Mouse (Mus musculus): ENCODE data around the gene Vmn2r74. TPM values are rescaled to one million over a fixed set of nuclear protein-coding genes. Genes with fewer than 3 reads are reported as not detected.

Vmn2r74 gene
- polyA plus RNA-seq (2011; ENCODE audit: insufficient read depth, insufficient read length, low read depth, missing spikeins) = not detected in 2 replicates

DNA sequence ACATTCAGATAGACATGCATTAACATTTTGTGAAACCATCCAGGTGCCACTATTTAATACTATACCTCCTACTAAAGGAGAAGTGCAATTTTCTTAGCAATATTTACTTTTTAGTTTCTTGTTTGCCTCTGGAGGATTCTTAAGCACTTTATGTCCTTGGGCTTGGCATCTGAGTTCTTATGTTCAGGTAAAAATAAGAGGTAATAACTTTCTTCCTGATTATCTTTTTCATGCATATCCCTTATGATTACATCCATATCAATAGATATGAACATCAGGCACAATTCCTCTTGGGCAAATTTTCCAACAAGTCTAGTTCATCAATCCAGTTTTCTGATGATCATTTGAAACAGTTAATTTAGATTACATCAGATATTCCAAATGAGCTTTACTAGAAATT, at the start of gene Vmn2r74:
Gene Vmn2r74, minus strand, starts transcription at position 101 of the 400 bp plus-strand sequence.
- TF ChIP-seq POLR2A (IDR thresholded peaks at IDR 0.05; ENCODE audit: insufficient read depth, low read length) (no peak), EP300 (IDR thresholded peaks at IDR 0.05; ENCODE audit: insufficient read depth, low read depth, low read length) (no peak), CTCF (IDR thresholded peaks at IDR 0.05; ENCODE audit: low read depth, low read length) (no peak)
- Histone ChIP-seq H3K4me1 (ENCODE audit: control insufficient read depth, insufficient read depth, low read length) (no peaks in the 10 kb centered on the region), H3K4me3 (ENCODE audit: low read depth, low read length) (no peak within 1 kb of the TSS), H3K9ac (ENCODE audit: low read depth, poor library complexity, severe bottlenecking) (no peak within 1 kb of the TSS), H3K27me3 (ENCODE audit: control insufficient read depth, insufficient read depth, low read length, poor library complexity, severe bottlenecking) (no peaks in the 10 kb centered on the region), H3K36me3 (ENCODE audit: control insufficient read depth, insufficient read depth, low read length, poor library complexity, severe bottlenecking) (no peaks in the 10 kb centered on the region), H3K9me3 (replicated peaks; ENCODE audit: control insufficient read depth, insufficient read depth, low read length, poor library complexity, severe bottlenecking) (no peaks in the 10 kb centered on the region), H3K27ac (ENCODE audit: insufficient read depth, low read length) (no peak within 1 kb of the TSS)

DNA sequence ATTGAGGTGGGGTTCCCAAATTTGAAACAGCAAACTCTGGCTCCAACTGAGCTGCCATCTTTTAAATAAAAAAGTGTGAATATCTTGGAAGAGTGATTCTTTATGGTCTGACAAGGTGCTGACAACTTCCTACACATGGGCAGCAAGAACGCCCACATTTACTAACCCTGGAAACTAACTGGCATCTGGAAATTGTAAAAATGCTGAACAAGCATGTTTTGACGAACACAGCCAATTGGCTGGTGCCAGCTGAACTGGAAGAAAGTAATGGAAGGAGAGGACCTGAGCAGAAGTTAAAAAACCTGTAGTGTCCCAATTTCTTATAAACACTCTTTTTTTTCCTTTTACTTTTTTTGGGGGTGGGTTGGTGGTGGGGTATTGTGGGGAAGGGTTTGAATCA, 46.1 kb upstream of the Vmn2r74 start:
- H3K27me3 ChIP-seq (ENCODE audit: control insufficient read depth, insufficient read depth, low read length, poor library complexity, severe bottlenecking) = no peaks in the 10 kb centered on the region
- H3K27ac ChIP-seq (ENCODE audit: insufficient read depth, low read length) = no peak overlapping the region
- H3K9me3 ChIP-seq (replicated peaks; ENCODE audit: control insufficient read depth, insufficient read depth, low read length, poor library complexity, severe bottlenecking) = peaks cover 11% of the 10 kb centered on the region; the same call in 1 of the 2 replicates
- TF ChIP-seq CTCF (IDR thresholded peaks at IDR 0.05; ENCODE audit: low read depth, low read length) (no peak), POLR2A (IDR thresholded peaks at IDR 0.05; ENCODE audit: insufficient read depth, low read length) (no peak), EP300 (IDR thresholded peaks at IDR 0.05; ENCODE audit: insufficient read depth, low read depth, low read length) (no peak)
- H3K4me1 ChIP-seq (ENCODE audit: control insufficient read depth, insufficient read depth, low read length) = no peaks in the 10 kb centered on the region
- H3K4me3 ChIP-seq (ENCODE audit: low read depth, low read length) = no peak overlapping the region
- H3K9ac ChIP-seq (ENCODE audit: low read depth, poor library complexity, severe bottlenecking) = no peak overlapping the region
- no peaks in the 10 kb centered on the region for H3K36me3 ChIP-seq (ENCODE audit: control insufficient read depth, insufficient read depth, low read length, poor library complexity, severe bottlenecking)

Other genes starting within 250 kb of the Vmn2r74 start
- not detected in 2 replicates for gene Vmn2r72, start 206.5 kb downstream of the Vmn2r74 start, polyA plus RNA-seq (2011; ENCODE audit: insufficient read depth, insufficient read length, low read depth, missing spikeins)
- not detected in 2 replicates for gene Vmn2r73, start 85.4 kb downstream of the Vmn2r74 start, polyA plus RNA-seq (2011; ENCODE audit: insufficient read depth, insufficient read length, low read depth, missing spikeins)
- not detected in 2 replicates for gene Vmn2r75, start 210.1 kb upstream of the Vmn2r74 start, polyA plus RNA-seq (2011; ENCODE audit: insufficient read depth, insufficient read length, low read depth, missing spikeins)

All from ES-Bruce4 (cell line).